Mouse (Mus musculus): ENCODE data around the gene Cacna2d3.

DNA sequence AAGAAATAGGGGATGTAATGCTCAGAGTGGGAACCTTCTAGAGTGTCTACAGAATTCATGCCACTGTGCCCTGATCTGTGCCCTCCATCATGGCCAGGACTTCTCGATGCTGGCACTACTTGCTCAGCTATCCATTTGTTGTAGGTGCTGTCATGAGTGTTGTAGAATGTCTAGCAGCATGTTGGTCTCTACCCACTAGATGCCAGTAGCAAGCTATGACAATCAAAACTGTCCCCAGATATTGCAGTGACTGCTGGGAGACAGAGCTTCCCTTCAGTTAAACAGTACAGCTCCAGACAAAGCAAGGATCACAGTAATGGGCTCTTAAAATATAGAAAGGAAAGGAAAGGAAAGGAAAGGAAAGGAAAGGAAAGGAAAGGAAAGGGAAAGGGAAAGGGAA, 771.9 kb downstream of the Cacna2d3 start:
- TF ChIP-seq CTCF (conservative IDR thresholded peaks at IDR 0.05; ENCODE audit: low read length) (no peak), POU5F1 (IDR thresholded peaks at IDR 0.05; ENCODE audit: borderline replicate concordance, low read length) (no peak), NANOG (IDR thresholded peaks at IDR 0.05; ENCODE audit: borderline replicate concordance, low read length) (no peak)

All from E14TG2a.4 (cell line).